Mouse (Mus musculus): ENCODE results near the gene Gabarap. TPM values are rescaled to one million over a fixed set of nuclear protein-coding genes. Genes with fewer than 3 reads are reported as not detected.
A peak's percentile ranks its signal among the peaks of the same experiment; 100 is the strongest.
"Not testable (repeated sequence)": the region's sequence is repeated elsewhere in the genome, so short reads cannot be mapped to it uniquely, and the experiment has no call there.

Gabarap gene
- 100 to 1,000 TPM; 170 to 180 TPM for total RNA-seq (2021)
- long read RNA-seq, experiment 1, transcript Gabarap-201 (4 exons, 1,351 nt), result major isoform, 78 of 84 reads
- long read RNA-seq, experiment 1, partial matches to known transcripts, result 4 of 84 reads
- long read RNA-seq, experiment 1, other reads (novel, unspliced or antisense), result 1 of 84 reads
- long read RNA-seq, experiment 2, transcript Gabarap-201 (4 exons, 1,351 nt), result major isoform, 96 of 99 reads
- long read RNA-seq, experiment 2, partial matches to known transcripts, result 0 of 99 reads
- long read RNA-seq, experiment 2, other reads (novel, unspliced or antisense), result 2 of 99 reads

DNA sequence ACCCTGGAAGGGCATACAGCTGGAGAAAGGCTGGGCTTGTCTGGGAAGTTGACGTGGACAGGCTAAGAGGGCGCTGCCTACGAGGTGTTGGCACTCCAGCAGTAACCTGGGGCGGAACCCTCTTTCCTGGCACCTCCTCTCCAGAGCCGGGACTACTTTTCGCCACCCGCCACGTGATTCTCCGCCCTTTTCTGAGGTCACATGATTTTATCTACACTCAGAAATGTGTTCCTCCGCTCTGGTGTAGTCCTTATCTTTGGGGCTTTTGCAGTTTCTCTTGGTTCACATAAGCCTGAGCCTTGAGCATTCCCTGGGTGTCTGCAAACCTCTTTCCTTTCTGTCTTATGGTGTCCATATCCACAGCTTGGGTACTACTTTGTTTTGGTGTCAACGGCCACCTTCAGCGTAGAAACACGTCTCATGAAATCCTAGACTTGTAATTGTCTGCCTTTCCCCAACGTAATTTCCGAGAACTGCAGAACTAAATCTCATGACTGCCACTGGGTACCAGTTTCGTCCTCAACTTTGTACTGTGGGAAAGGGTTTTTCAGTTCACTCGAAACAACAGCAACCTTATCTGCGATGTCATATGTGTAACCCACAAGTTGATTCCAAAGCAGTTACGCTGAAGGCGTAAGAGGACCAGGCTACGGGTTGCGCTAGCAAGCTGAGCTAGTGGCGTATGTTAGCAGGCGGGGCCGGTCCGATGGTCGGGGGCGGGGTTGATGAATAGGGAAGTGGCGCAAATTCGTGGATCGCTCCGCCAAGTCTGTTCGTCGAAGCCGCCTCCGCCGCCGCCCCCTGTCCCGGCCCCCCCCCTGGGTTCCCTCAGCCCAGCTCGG is at the start of gene Gabarap:
TSS of gene Gabarap (plus strand) at position 294 of the 842 bp plus-strand sequence.
- intact Hi-C loops (cut with DNase I; ENCODE audit: low total_unique reads), result no loop called here
- peak; percentile 97 for DNase-seq

DNA sequence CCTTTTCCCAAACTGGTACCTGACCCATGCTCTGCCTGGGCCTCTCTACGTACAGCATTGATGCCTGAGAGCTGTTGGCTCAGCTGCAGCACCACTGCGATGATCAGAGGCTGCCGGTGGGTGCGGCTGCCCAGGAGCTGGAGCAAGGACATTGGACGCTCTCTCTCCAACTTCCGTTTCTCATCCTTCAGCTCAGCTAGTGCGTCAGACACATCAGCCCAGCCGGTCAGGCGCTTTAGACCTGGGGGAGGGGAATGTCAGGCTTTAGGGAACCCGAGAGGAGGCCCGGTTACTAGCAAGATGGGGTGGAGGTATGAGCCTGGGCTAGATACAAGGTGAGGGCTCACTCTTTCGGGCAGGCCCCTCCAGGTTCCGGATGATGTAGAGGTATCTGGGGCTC is 45.7 kb upstream of the Gabarap start:
- no peak for DNase-seq
- intact Hi-C loops (cut with DNase I; ENCODE audit: low total_unique reads), result no loop called here

DNA sequence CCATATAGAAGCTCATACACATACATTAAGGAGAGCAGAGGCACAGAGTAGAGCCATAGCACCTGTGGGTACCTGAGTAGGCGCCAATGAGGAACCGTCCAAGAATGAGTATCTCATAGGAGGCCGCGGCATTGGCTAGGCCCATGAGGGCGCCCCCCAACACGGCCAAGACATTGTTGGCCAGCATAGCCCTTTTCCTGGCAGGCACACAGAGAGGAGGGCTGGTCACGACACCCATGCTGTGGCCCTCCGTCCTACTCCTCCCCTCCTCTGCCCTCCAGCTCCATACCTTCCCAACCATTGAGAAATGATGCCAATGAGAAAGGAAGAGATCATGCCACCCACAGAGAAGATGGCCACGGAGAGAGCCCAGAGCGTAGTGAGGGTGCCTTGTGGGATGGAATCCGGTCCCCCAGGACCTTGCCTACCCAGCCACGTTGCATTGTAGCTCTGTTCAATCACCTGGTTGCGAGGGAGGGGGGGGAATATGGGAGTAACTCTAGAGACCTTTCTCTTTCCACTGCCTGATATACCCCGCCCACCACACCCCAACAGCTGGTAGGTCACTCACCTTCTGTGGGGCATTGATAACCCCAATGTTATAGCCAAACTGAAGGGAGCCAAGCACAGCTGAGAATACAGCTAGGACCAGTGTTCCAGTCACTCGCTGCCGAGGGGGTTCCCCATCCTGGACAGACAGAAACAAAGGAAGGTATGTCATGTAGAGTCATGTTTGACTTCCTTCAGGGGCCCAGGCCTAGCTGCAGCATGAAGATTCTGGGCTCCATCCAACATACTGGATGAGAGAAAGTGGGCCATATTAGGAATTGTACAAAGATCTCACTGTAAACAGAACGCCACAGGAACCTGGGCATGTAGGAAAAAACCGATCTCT is 44.7 kb upstream of the Gabarap start:
- no peak for DNase-seq
- intact Hi-C loops (cut with DNase I; ENCODE audit: low total_unique reads), result no loop called here

DNA sequence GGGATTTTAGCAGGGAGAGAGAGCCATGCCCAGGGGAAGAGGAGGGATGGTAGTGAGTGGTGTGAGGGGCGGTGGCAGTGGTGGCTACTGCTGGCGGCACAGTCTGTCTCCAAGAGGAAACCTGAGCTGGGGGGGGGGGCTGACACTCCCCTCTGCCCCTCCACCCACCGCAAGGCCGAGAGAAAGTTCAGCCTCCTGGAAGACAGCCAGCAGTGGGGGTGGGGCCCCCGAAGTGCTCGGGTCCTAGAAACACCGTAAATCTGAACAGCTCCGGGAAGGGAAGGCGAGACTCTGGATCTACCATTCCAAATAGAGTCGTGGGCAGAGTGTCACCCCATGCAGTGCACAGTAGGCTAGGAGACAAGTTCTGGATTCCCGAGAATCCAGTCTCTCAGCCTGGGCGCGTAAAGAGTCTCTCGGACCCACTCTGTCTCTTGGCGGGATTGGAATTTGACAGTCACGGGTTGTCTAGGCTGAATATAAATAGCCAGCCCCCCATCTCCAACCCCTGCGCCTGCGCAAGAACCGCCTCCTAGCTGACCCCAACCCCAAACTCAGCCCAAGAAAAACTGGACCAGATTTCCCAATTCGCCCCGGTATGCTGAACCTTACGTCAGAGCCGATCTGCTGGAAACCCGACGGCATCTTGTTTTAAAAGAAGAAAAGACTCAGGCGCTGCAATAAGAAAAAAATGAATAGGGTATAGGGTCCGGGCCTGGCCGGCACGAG is 43.4 kb upstream of the Gabarap start:
- intact Hi-C loops (cut with DNase I; ENCODE audit: low total_unique reads), result no loop called here
- peak; percentile 80 for DNase-seq

DNA sequence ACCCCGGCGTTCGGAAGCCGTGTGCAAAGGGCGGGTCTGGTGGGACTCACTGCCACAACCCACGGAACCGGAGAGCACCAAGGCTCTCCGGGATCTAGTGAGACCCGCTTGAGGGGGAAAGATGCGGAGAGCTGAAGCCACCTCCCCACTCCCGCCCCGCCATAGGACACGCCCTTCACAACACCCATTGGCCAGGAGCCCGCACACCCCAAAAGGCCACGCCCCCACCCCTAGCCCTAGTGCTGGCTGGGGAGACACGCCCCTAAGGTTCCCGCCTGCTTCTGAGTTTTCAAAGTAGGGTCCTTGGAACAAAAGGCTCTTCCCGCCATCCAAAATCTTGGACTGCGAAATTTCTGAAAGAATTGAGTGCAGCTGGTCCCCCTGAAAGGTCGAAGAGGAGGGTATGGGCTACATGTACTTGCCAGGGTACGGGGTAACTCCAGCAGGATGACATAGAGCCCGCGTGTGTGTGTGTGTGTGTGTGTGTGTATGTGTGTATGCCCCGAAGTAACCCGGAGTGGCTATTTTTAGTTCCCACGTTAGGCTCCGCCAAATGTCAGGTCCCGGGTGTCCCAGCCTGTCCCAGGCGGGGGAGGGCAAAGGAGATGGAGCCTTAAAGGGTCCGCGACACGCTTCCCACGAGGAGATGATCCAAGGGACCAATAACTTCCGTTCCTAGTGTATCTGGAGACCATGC is 42.7 kb upstream of the Gabarap start, which contains the start of gene Slc2a4:
TSS of gene Slc2a4 (minus strand) at position 123 of the 697 bp plus-strand sequence.
- peak; percentile 96 for DNase-seq
- intact Hi-C loops (cut with DNase I; ENCODE audit: low total_unique reads), result no loop called here

DNA sequence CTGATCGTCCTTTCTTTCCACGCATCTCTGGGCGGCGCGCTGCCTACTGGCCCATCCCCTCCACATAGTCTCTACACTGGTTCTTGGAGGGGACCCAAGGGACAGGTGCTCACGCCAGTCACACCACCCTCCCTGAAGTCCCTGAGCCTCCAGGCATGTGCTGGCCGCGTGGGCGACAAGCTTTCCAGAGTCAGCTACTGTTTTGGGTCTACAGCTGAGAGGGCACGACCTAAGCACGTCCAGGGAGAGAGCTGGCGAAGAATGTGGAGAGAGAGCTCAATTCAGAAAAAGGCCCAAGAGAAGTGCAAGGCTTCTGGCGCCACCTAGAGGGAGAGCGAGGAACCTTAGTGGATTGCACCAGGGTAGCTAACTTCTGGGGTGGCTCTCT is 42.2 kb upstream of the Gabarap start:
- peak; percentile 86 for DNase-seq
- intact Hi-C loops (cut with DNase I; ENCODE audit: low total_unique reads), result no loop called here

DNA sequence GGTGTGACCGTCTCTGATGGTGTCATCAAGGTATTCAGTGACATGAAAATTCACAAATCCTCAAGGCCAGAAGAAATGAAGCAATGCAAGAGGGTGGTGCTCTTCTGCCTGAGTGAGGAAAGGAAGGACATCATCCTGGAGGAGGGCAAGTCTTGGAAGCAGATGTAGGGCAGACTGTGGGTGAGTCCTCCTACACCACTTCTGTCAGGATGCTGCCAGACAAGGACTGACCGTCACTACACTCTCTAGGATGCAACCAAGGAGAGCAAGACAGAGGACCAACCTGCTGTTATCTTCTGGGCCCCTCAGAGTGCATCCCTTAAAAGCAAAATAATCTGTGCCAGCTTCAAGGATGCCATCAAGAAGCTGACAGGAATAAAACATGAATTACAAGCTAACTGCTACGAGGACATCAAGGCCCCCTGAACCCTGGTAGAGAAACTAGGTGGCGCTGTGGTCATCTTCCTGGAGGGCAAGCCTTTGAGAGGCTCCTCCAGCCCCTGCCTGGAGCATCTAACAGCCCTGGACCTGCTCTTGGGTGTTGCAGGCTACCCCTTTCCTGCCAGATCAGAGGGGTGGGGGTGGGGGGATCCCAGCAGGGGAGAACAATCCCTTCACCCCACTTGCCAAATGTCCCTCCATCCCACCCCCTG is 40.0 kb upstream of the Gabarap start:
- DNase-seq, result no peak
- intact Hi-C loops (cut with DNase I; ENCODE audit: low total_unique reads), result no loop called here

DNA sequence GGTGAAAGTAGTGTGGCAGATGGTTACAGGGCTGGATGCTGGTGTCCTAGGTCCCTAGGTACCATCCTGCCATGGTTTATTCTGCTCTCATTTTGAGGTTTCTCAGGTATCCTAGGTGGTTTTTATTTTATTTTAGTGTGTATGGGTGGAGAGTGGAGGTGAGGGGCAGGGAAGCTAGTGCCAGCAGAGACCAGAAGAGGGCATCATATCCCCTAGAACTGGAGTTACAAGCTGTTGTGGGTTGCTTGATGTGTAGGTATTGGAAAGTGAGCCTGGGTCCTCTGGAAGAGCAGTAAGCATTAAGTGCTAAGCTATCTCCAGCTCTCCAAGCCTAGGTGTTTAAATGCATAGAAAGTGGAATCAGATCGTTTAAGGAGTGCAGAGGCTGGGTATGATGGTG is 38.7 kb upstream of the Gabarap start:
- DNase-seq, result no peak
- intact Hi-C loops (cut with DNase I; ENCODE audit: low total_unique reads), result no loop called here

DNA sequence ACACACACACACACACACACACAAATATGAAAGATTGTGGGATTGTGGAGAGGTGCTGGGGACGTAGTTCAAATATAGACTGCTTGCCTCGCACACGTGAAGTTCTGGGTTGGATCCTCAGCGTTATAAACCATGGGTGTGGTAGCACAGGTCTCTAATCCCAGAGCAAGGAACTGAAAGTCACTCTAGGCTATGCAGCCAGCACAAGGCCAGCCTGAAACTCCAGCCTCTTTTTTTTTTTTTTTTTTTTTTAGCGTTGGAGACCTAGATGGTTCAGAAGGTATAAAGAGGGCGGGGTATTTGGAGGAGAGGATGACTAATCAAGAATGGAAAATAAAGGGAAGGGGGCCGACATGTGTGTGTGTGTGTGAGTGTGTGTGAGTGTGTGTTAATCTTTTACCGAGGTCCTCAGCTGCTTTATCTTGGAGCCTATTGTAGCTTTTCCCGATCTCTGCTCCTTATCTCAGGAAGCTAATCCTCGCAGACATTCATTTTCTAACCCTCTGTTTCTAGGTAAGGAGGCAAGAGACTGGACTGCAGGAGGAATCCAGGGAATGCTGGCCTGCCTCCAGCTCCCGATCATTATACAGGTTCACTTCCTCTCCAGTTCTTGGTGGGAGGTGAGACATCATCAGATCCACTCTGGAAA is 37.6 kb upstream of the Gabarap start:
- intact Hi-C loops (cut with DNase I; ENCODE audit: low total_unique reads), result no loop called here
- DNase-seq, result no peak

DNA sequence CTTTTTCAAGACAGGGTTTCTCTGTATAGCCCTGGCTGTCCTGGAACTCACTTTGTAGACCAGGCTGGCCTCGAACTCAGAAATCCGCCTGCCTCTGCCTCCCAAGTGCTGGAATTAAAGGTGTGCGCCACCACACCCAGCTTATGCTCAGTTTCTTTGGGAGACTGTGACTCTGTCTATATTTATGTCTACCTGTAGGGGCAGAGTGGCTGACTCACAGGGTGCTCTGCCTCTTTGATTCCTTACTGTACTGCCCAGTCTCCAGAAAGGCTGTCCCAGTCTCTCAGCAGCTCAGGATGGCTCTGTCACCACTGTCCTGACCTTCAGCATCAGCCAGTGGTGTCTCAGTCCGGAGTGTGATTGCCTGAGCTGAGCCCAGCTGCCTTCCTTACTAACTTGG is 35.3 kb upstream of the Gabarap start:
- DNase-seq; intact Hi-C loops (cut with DNase I; ENCODE audit: low total_unique reads): not testable (repeated sequence)

DNA sequence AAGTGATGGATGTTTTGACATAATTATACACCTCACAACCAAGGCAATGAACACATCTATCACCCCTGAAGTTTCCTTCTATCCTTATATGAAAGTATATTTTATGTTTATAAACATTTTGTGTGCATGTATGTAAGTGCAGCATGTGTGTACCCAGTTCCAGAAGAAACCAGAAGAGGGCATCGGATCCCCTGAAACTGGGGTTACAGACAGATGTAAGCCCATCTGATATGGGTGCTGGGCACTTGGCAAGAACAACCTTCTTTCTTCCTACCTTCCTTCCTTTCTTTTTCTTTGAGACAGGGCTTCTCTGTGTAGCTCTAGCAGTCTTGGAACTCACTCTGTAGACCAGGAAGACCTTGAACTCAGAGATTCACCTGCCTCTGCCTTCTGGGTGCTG is 34.7 kb upstream of the Gabarap start:
- no peak for DNase-seq
- intact Hi-C loops (cut with DNase I; ENCODE audit: low total_unique reads), result no loop called here

DNA sequence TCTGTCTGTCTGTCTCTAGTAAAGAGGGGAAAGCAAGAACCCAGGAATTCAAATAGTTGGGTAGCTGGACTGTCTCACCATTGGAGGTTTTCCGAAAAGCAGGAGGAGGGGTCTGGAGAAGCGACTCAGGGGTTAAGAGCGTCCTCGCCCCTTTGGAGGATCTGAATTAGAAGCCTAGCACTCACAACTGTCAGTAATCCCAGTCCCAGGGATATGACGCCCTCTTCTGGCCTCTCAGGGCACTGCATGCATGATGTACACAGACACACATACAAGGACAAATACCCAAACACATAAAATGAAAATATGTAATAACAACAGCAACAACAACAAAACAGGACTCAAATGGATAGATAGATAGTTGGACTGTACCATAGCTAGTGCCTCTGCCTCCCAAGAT is 30.3 kb upstream of the Gabarap start:
- intact Hi-C loops (cut with DNase I; ENCODE audit: low total_unique reads), result no loop called here
- DNase-seq, result no peak

DNA sequence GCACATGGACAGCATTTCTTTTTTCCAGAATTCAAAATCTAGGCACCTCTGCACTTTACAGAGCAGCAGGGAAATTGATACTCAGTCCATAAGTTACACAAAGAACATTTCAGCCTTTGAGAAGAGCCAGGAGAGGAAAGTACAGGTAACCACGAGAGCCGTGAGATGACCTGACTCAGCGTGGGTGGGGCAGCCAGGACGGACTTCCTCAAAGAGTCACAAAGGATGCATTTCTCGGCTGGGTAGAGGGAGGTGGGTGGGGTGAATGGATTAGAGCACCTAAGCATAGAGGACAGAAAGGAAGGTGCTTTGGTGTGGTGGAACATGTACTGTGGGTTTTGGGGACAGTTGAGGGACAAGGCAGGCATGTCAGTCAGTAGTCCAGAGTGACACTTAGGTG is 29.1 kb upstream of the Gabarap start:
- intact Hi-C loops (cut with DNase I; ENCODE audit: low total_unique reads), result no loop called here
- no peak for DNase-seq

DNA sequence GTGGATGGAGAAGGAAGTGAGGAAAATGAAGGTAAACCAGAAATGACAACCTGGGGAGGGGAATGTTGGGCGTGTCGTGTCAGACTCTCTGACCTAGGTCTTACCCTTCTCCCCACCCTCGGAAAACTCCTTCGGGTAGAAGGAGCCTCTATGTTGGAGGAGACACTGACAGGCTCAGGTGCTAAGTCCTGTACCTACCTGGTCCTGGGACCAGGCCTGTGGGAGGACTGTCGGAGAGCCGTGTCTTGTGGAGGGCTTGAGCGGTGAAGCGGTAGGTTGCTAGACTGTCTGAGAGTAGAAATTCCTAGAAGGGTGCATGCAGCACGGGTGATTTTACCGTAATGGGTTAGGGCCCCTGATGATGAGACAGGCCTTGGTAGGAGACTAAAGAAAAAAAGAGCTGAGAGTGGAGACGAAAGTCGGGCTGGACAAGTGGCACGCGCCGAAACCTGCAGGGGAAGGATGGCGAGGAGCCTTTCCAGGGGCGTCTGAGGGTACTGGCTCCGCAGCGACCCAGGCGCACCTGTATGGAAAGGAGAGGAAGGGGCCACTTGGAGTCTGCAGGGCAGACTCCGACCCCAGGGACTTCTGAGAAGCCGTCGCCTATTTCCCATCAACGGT is 26.2 kb upstream of the Gabarap start, which contains the start of gene Cldn7:
TSS of gene Cldn7 (plus strand) at position 130 of the 621 bp plus-strand sequence.
- intact Hi-C loops (cut with DNase I; ENCODE audit: low total_unique reads), result no loop called here
- DNase-seq, result no peak

DNA sequence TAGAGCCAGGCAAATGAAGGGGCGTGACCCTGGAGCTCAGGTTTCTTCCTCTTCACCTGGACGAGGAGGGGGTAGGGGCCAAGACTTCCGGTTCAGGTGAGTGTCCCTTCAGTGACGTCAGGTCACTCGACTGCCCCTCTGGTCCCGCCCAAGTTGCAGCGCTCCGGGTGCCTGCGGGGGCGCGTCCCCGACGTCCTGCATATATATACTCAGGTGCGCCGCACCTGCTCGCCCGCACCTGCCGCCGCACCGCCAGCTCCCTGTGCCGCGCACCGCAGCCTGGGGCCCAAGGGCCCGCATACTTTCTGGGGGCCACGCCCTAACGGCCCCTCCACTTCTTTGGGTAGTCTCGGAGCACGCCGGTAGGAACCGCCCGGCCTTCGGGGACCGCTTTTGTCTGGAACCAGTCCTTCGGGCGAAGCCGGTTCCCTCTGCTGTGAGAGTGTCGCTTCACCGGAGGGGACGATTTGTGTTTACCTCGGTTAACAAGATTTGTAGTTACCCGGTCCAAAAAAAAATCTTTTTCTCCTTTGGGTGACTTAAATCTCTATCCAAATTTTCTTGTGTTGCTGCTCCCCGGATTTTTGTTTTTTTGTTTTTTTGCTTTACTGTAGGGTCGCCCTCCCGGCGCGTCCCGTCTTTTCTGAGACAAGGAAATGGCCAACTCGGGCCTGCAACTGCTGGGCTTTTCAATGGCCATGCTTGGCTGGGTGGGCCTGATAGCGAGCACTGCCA is 25.5 kb upstream of the Gabarap start:
- DNase-seq, result no peak
- intact Hi-C loops (cut with DNase I; ENCODE audit: low total_unique reads), result no loop called here

DNA sequence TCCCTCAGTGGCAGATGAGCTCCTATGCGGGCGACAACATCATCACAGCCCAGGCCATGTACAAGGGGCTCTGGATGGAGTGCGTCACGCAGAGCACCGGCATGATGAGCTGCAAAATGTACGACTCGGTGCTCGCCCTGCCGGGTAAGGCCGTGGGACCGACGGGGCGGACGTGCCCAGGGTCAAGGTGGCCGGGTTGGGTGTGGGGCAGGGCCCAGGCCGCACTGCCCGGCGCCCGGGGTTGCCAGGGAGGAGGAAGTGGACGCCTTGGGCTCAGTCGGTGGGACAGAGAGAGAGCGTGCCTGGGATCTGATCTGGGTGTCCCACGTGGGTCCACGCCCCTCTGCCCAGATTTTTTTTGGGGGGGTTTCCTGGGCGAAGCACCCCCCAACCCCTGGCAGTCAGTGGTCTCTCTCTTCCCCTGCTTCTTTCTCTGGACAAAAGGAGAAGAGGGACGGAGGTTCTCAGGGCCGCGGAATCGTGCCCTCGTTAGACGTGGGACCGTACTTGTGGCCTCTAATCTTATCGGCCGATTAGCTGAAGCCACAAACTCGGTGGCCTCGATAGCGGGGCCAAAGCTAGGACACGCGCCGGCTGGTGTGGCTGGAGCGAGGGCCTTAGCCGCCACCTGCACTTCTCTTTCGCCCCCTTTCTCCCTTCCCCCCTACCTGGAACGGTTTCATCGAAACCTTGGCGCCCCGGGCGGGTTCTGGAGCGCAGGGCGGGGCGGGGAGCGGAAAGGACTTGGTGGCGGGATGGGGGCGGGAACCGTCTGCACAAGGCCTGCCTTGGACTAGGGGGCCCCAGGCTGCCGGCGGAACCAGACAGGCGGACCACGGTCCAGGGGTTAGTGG is 24.7 kb upstream of the Gabarap start:
- peak; percentile 39 for DNase-seq
- intact Hi-C loops (cut with DNase I; ENCODE audit: low total_unique reads), result no loop called here
